Mouse (Mus musculus) bone marrow macrophage, adult 2 months (primary cell): ENCODE measurements at regions not wholly inside any gene's neighbourhood (a gene's known extent, or its start where the extent isn't known, plus 50 kb on each side); places are given as distances from the start of the nearest gene placed in this dataset.

Experiments
- H3K27ac ChIP-seq: 2 replicates; pipeline ENCODE4 v1.5.1; 2012; ENCODE audit warnings: low read depth, low read length; ENCODE audit not compliant: insufficient read depth
- H3K4me1 ChIP-seq: 2 replicates; pipeline ENCODE4 v1.6.1; 2012; ENCODE audit warnings: low read length; ENCODE audit not compliant: control insufficient read depth, insufficient read depth
- H3K4me3 ChIP-seq: 2 replicates; pipeline ENCODE4 v1.5.1; 2012; ENCODE audit warnings: mild to moderate bottlenecking, low read length, moderate library complexity; ENCODE audit not compliant: insufficient read depth
- CTCF ChIP-seq: IDR thresholded peaks from 2 replicates; pipeline ENCODE4 v1.5.1; 2012; ENCODE audit warnings: low read depth, mild to moderate bottlenecking, low read length, moderate library complexity
- POLR2A ChIP-seq: IDR thresholded peaks from 2 replicates; pipeline ENCODE4 v1.6.1; 2012; ENCODE audit warnings: mild to moderate bottlenecking, low read depth, low read length, borderline replicate concordance

GRCm38 (mm10) chr14:105813097-105813496 is 83.5 kb downstream of the Spry2 start:
- peaks cover 13% of the 10 kb centered on the region for H3K4me1 ChIP-seq
- no peak overlapping the region for H3K4me3 ChIP-seq
- no peak overlapping the region for H3K27ac ChIP-seq
- TF ChIP-seq CTCF (no peak), POLR2A (no peak)

- Histone ChIP-seq H3K4me3 (no peak overlapping the region), H3K27ac (no peak overlapping the region), H3K4me1 (peaks cover 18% of the 10 kb centered on the region)
- TF ChIP-seq CTCF (no peak), POLR2A (no peak)
Measured at GRCm38 (mm10) chr14:105805762-105806161, 90.9 kb downstream of the Spry2 start.

- H3K27ac ChIP-seq = no peak overlapping the region
Measured at GRCm38 (mm10) chr14:105805362-105805761, 91.3 kb downstream of the Spry2 start.

GRCm38 (mm10) chr14:105804761-105805160 is 91.9 kb downstream of the Spry2 start:
- peaks cover 18% of the 10 kb centered on the region for H3K4me1 ChIP-seq
- no peak overlapping the region for H3K4me3 ChIP-seq
- no peak overlapping the region for H3K27ac ChIP-seq
- TF ChIP-seq CTCF = no peak
- TF ChIP-seq POLR2A = no peak

More at GRCm38 (mm10) chr14:105805362-105805761, 91.3 kb downstream of the Spry2 start:
- H3K4me1 ChIP-seq = peaks cover 18% of the 10 kb centered on the region
- H3K4me3 ChIP-seq = no peak overlapping the region
- no peak for TF ChIP-seq CTCF
- no peak for TF ChIP-seq POLR2A

GRCm38 (mm10) chr14:105803281-105803680 is 93.3 kb downstream of the Spry2 start:
- Histone ChIP-seq H3K27ac (no peak overlapping the region), H3K4me1 (peaks cover 18% of the 10 kb centered on the region), H3K4me3 (no peak overlapping the region)
- TF ChIP-seq POLR2A (no peak), CTCF (no peak)

DNA sequence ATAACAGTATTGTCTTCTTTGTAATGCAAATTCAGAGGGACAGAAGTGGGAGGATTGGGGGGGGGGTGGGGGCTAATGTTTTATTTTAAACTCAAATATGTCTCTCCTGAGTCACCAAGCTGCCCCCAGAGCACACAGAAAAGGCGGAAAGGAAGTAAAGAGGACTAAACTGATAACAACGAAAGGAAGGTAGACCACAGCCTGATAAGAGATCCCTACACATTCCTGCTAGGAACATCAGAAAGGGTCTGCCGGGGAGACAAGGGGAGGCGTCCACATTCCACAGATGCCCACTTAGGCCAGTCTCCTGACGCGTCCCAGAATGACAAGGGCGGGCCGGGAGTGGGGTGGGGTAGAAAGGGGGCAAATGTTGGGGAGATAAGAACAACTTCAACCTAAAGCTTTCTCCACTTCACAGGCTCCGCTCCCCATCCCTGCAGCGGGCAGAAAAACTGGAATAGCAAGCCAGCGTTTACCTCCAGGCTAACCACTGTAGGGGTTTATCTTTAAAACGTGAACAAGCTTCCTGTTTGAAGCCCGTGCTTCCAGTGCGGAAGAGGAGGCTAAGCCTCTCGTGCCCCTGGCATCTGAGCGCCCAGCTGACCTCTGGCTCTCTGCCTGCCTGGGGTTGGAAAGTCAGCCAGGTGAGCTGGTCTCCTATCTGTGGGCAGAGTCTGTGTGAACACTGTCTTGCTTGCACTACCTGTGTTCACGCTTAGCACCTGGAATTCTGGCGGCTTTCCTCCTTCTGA is 93.9 kb downstream of the Spry2 start:
- TF ChIP-seq POLR2A (no peak), CTCF (no peak)
- Histone ChIP-seq H3K4me1 (peaks cover 18% of the 10 kb centered on the region), H3K27ac (no peak overlapping the region), H3K4me3 (no peak overlapping the region)

GRCm38 (mm10) chr14:105800142-105800925 is 96.3 kb downstream of the Spry2 start:
- TF ChIP-seq CTCF = no peak
- TF ChIP-seq POLR2A = no peak
- peaks cover 12% of the 10 kb centered on the region for H3K4me1 ChIP-seq
- H3K4me3 ChIP-seq = no peak overlapping the region
- H3K27ac ChIP-seq = no peak overlapping the region

DNA sequence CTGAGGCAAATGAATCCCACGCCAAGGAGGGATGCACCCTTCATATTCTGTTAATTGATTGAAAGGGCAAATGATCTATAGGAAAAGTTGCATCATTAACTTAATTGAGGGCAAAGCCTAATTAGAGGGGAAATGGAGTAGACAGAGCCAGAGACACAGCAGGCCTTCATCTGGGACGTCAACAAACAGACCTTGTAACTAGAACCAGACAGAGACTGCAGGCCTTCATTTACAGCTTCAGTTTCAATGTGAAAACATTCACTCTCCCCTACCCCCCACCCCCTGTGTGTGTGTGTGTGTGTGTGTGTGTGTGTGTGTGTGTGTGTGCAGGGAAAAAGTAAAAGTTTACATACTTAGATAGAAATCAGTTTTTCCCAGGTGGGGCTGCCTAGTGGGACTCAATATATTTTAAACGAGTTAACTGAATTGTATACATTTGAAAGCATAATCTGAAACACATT is 97.2 kb downstream of the Spry2 start:
- Histone ChIP-seq H3K4me1 (peaks cover 5% of the 10 kb centered on the region), H3K4me3 (no peak overlapping the region), H3K27ac (no peak overlapping the region)
- TF ChIP-seq CTCF (no peak), POLR2A (no peak)

DNA sequence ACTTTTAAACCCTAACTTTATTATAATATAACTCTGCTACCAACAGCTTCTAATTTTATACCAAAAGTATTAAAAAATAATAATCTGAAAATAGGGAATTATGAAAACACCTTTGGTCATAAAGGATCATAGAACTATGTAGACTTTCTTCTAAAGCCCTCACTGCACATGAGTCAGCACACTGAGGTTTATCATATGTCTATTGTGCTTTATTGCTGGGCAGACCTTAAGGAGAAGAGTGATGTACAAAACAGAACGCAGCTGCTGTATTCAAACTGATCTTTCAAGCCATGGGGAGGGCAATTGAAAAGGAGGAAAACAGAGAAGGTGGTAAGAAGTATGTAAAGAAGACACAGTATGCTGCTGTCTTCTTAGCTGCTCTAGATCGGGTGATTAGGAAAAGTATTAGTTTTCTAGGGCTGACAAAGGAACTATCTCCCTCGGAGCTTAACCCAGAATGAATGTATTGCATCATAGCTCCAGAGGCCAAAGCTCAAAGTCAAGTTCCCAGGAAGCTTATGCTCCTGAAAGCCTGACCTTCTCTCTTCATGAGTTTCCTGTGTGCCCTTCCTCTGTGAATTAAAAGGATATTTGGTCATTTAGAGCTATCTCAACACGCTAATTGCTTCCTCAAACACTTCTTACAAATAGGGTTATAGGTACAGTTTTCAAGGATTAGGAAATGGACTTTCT is 103.5 kb downstream of the Spry2 start:
- Histone ChIP-seq H3K4me1 (0 out of 2 replicates have a peak, but pooled peaks cover 6% of the 10 kb centered on the region), H3K4me3 (no peak overlapping the region), H3K27ac (no peak overlapping the region)
- TF ChIP-seq POLR2A (no peak), CTCF (no peak)

GRCm38 (mm10) chr14:105790441-105790840 is 106.2 kb downstream of the Spry2 start:
- no peak for TF ChIP-seq CTCF
- no peak for TF ChIP-seq POLR2A
- Histone ChIP-seq H3K27ac (no peak overlapping the region), H3K4me1 (0 out of 2 replicates have a peak, but pooled peaks cover 6% of the 10 kb centered on the region), H3K4me3 (no peak overlapping the region)
